Mouse (Mus musculus) lung, adult 2 months (tissue): Measurements from ENCODE around the gene Ms4a3.

ENCODE experiments used
- CTCF ChIP-seq: fragments of 200-500 bp; IDR thresholded peaks from 2 replicates; pipeline ENCODE4 v1.5.1; 2011; ENCODE audit warnings: mild to moderate bottlenecking, low read length, control low read depth; ENCODE audit not compliant: insufficient read depth
- POLR2A ChIP-seq: fragments of 200-500 bp; IDR thresholded peaks from 2 replicates; pipeline ENCODE4 v1.6.1; 2011; ENCODE audit warnings: low read depth, mild to moderate bottlenecking, control low read depth, low read length, borderline replicate concordance; ENCODE audit errors: extremely low read depth

DNA sequence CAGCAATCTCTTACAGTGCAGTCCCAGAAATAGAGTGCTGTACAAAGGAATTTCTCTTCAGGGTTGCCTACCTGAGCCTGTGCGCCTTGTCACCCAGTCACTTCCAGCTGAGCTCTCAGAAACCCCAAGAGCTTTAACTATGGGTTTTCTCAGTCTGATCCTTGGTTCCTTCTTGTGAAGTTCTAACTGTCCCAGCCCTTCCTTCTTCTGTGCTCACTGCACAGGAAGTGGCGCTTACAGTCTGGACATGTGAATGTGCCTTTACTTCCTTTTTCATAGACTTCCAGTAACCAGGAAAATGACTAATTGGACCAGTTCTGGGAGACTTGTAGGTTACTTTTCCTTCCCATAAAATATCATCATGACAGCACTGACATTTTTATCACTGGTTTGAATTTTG lies 36.0 kb downstream of the Ms4a3 start, which contains the start of gene Ms4a6d:
- TF ChIP-seq CTCF (no peak), POLR2A (no peak)
